Mouse (Mus musculus) left cerebral cortex, adult 8-10 months (tissue): Measurements from ENCODE around the gene Svs1. TPM values are rescaled to one million over a fixed set of nuclear protein-coding genes. Genes with fewer than 3 reads are reported as not detected.
"Not testable (repeated sequence)": the region's sequence is repeated elsewhere in the genome, so short reads cannot be mapped to it uniquely, and the experiment has no call there.

Experiments used
- DNase-seq, 2 experiments: peaks; one replicate each; pipeline ENCODE4 v3.0.0; 2022; ENCODE audit warnings: low spot score in 2 of 2
- total RNA-seq, 4 experiments: library from RNA; stranded (reverse); gene quantifications; 2 replicates each; pipeline ENCODE4 v1.2.4; 2022

Svs1 gene
- total RNA-seq, result not detected

- DNase-seq, result no peak
These were observed at the start of gene Svs1 for GRCm38 (mm10) chr6:48986444-48986990. Gene Svs1 (plus strand): TSS chr6:48986861.

GRCm38 (mm10) chr6:48949596-48949995 is 37.1 kb upstream of the Svs1 start:
- DNase-seq, result no peak

- DNase-seq, result no peak
These were observed 36.0 kb upstream of the Svs1 start for GRCm38 (mm10) chr6:48950676-48951075.

GRCm38 (mm10) chr6:48951630-48952029 is 35.0 kb upstream of the Svs1 start:
- DNase-seq, result no peak

GRCm38 (mm10) chr6:48953220-48953619 is 33.4 kb upstream of the Svs1 start:
- no peak for DNase-seq

- no peak for DNase-seq
These were observed 32.5 kb upstream of the Svs1 start for GRCm38 (mm10) chr6:48954211-48954610.

GRCm38 (mm10) chr6:48954946-48955345 is 31.7 kb upstream of the Svs1 start:
- DNase-seq, result peak in 1 of 2 experiments; percentile 10

- no peak for DNase-seq
These were observed 29.9 kb upstream of the Svs1 start for GRCm38 (mm10) chr6:48956785-48957184.

- no peak for DNase-seq
These were observed 28.6 kb upstream of the Svs1 start for GRCm38 (mm10) chr6:48958053-48958452.

GRCm38 (mm10) chr6:48959151-48959550 is 27.5 kb upstream of the Svs1 start:
- not testable (repeated sequence) for DNase-seq

- DNase-seq, result not testable (repeated sequence)
These were observed 20.0 kb upstream of the Svs1 start for GRCm38 (mm10) chr6:48966696-48967095.

- DNase-seq, result no peak
These were observed 18.8 kb upstream of the Svs1 start for GRCm38 (mm10) chr6:48967868-48968267.

- DNase-seq, result no peak
These were observed 12.0 kb upstream of the Svs1 start, which contains the start of gene Doxl2 for GRCm38 (mm10) chr6:48974663-48975062. Gene Doxl2 (plus strand): TSS chr6:48974963.

- DNase-seq, result no peak
These were observed 7.0 kb upstream of the Svs1 start for GRCm38 (mm10) chr6:48979616-48980015.

- DNase-seq, result peak in 1 of 2 experiments; percentile 18
These were observed 4.4 kb upstream of the Svs1 start for GRCm38 (mm10) chr6:48982305-48982704.

- DNase-seq, result no peak
These were observed 3.3 kb downstream of the Svs1 start for GRCm38 (mm10) chr6:48989971-48990370.

- DNase-seq, result no peak
These were observed 5.3 kb downstream of the Svs1 start for GRCm38 (mm10) chr6:48991991-48992390.

- no peak for DNase-seq
These were observed 11.5 kb downstream of the Svs1 start for GRCm38 (mm10) chr6:48998186-48998585.

GRCm38 (mm10) chr6:48998796-48999195 is 12.1 kb downstream of the Svs1 start:
- DNase-seq, result no peak

- no peak for DNase-seq
These were observed 16.7 kb downstream of the Svs1 start for GRCm38 (mm10) chr6:49003381-49003780.

- peak; percentile 13 to 36 for DNase-seq
These were observed 21.3 kb downstream of the Svs1 start for GRCm38 (mm10) chr6:49007981-49008380.

- DNase-seq, result no peak
These were observed 21.9 kb downstream of the Svs1 start for GRCm38 (mm10) chr6:49008420-49009160.

GRCm38 (mm10) chr6:49009161-49009555 is 22.5 kb downstream of the Svs1 start:
- no peak for DNase-seq
